Mouse (Mus musculus): ENCODE data around the gene Zfp740. TPM values are rescaled to one million over a fixed set of nuclear protein-coding genes. Genes with fewer than 3 reads are reported as not detected.
A peak's percentile ranks its signal among the peaks of the same experiment; 100 is the strongest.

The Zfp740 gene
- polyA plus RNA-seq, 1 experiment from 2014 or later, result 77.1 TPM

- Histone ChIP-seq H3K9me3 (replicated peaks) (no peaks in the 10 kb centered on the region), H3K36me3 (peaks cover 34% of the 10 kb centered on the region), H3K4me3 (replicated peaks) (no peak overlapping the region), H3K27ac (no peak overlapping the region), H3K4me1 (peaks cover 10% of the 10 kb centered on the region), H3K4me2 (no peak overlapping the region), H3K9ac (no peak overlapping the region), H3K27me3 (no peaks in the 10 kb centered on the region)
- ATAC-seq (replicated peaks; ENCODE audit: low FRiP score), result no peak
- WGBS, result 78% methylated on average over 7 of the region's 7 CpGs
These were observed 26.3 kb upstream of the Zfp740 start for GRCm38 (mm10) chr15:102176571-102177316.

GRCm38 (mm10) chr15:102177417-102177816, 25.6 kb upstream of the Zfp740 start:
- ATAC-seq (replicated peaks; ENCODE audit: low FRiP score), result no peak
- peaks cover 10% of the 10 kb centered on the region for H3K4me1 ChIP-seq
- no peak overlapping the region for H3K9ac ChIP-seq
- H3K27me3 ChIP-seq, result no peaks in the 10 kb centered on the region
- H3K27ac ChIP-seq, result no peak overlapping the region
- H3K4me2 ChIP-seq, result no peak overlapping the region
- peaks cover 34% of the 10 kb centered on the region for H3K36me3 ChIP-seq
- WGBS, result 81% methylated on average over 8 of the region's 8 CpGs
- no peak overlapping the region for H3K4me3 ChIP-seq (replicated peaks)
- H3K9me3 ChIP-seq (replicated peaks), result no peaks in the 10 kb centered on the region

- ATAC-seq (replicated peaks; ENCODE audit: low FRiP score), result no peak
- Histone ChIP-seq H3K4me2 (no peak overlapping the region), H3K27ac (no peak overlapping the region), H3K4me1 (peaks cover 13% of the 10 kb centered on the region), H3K36me3 (peaks cover 41% of the 10 kb centered on the region), H3K9ac (no peak overlapping the region), H3K9me3 (replicated peaks) (no peaks in the 10 kb centered on the region), H3K4me3 (replicated peaks) (no peak overlapping the region), H3K27me3 (no peaks in the 10 kb centered on the region)
- 24% methylated on average over 6 of the region's 6 CpGs for WGBS
These were observed 24.8 kb upstream of the Zfp740 start for GRCm38 (mm10) chr15:102178279-102178678.

- Histone ChIP-seq H3K4me3 (replicated peaks) (no peak overlapping the region), H3K4me2 (no peak overlapping the region), H3K27me3 (no peaks in the 10 kb centered on the region), H3K9me3 (replicated peaks) (no peaks in the 10 kb centered on the region), H3K9ac (no peak overlapping the region), H3K4me1 (peaks cover 13% of the 10 kb centered on the region), H3K36me3 (peaks cover 43% of the 10 kb centered on the region), H3K27ac (no peak overlapping the region)
- 82% methylated on average over 9 of the region's 9 CpGs for WGBS
- ATAC-seq (replicated peaks; ENCODE audit: low FRiP score), result no peak
These were observed 23.9 kb upstream of the Zfp740 start for GRCm38 (mm10) chr15:102179106-102179505.

GRCm38 (mm10) chr15:102179924-102180323, 23.1 kb upstream of the Zfp740 start:
- no peaks in the 10 kb centered on the region for H3K27me3 ChIP-seq
- no peak overlapping the region for H3K9ac ChIP-seq
- peak overlapping the region; percentile 28; the same call in 1 of the 2 replicates for H3K27ac ChIP-seq
- no peaks in the 10 kb centered on the region for H3K9me3 ChIP-seq (replicated peaks)
- H3K4me2 ChIP-seq, result no peak overlapping the region
- no peak overlapping the region for H3K4me3 ChIP-seq (replicated peaks)
- peaks cover 13% of the 10 kb centered on the region for H3K4me1 ChIP-seq
- peaks cover 46% of the 10 kb centered on the region for H3K36me3 ChIP-seq
- ATAC-seq (replicated peaks; ENCODE audit: low FRiP score), result no peak
- 86% methylated on average over 14 of the region's 14 CpGs for WGBS

GRCm38 (mm10) chr15:102183076-102183475, 20.0 kb upstream of the Zfp740 start:
- Histone ChIP-seq H3K9ac (no peak overlapping the region), H3K4me2 (no peak overlapping the region), H3K27me3 (no peaks in the 10 kb centered on the region), H3K4me1 (peaks cover 17% of the 10 kb centered on the region), H3K4me3 (replicated peaks) (no peak overlapping the region), H3K27ac (peak overlapping the region; percentile 76), H3K36me3 (peaks cover 47% of the 10 kb centered on the region), H3K9me3 (replicated peaks) (no peaks in the 10 kb centered on the region)
- 53% methylated on average over 3 of the region's 3 CpGs for WGBS
- ATAC-seq (replicated peaks; ENCODE audit: low FRiP score), result peak; percentile 72; the same call in 1 of the 2 replicates

- Histone ChIP-seq H3K4me2 (no peak overlapping the region), H3K9ac (no peak overlapping the region), H3K9me3 (replicated peaks) (no peaks in the 10 kb centered on the region), H3K27me3 (no peaks in the 10 kb centered on the region), H3K4me3 (replicated peaks) (no peak overlapping the region), H3K27ac (no peak overlapping the region), H3K36me3 (peaks cover 40% of the 10 kb centered on the region), H3K4me1 (peaks cover 19% of the 10 kb centered on the region)
- WGBS, result 71% methylated on average over 11 of the region's 11 CpGs
- no peak for ATAC-seq (replicated peaks; ENCODE audit: low FRiP score)
These were observed 16.8 kb upstream of the Zfp740 start for GRCm38 (mm10) chr15:102186239-102186638.

GRCm38 (mm10) chr15:102188096-102188495, 15.0 kb upstream of the Zfp740 start:
- H3K27me3 ChIP-seq, result no peaks in the 10 kb centered on the region
- H3K4me2 ChIP-seq, result 0 out of 2 replicates have a peak overlapping the region, but pooled peaks have one; percentile 25
- H3K27ac ChIP-seq, result peak overlapping the region; percentile 67
- no peak overlapping the region for H3K9ac ChIP-seq
- no peak for ATAC-seq (replicated peaks; ENCODE audit: low FRiP score)
- no peak overlapping the region; the same call in 1 of the 2 replicates for H3K4me3 ChIP-seq (replicated peaks)
- H3K36me3 ChIP-seq, result peaks cover 34% of the 10 kb centered on the region
- peaks cover 25% of the 10 kb centered on the region for H3K4me1 ChIP-seq
- no peaks in the 10 kb centered on the region for H3K9me3 ChIP-seq (replicated peaks)
- whole genome bisulfite sequencing, result 68% methylated on average over 10 of the region's 10 CpGs

GRCm38 (mm10) chr15:102188883-102189282, 14.2 kb upstream of the Zfp740 start:
- Histone ChIP-seq H3K9ac (no peak overlapping the region), H3K27ac (peak overlapping the region; percentile 67), H3K36me3 (peaks cover 33% of the 10 kb centered on the region), H3K4me2 (peak overlapping the region; percentile 25; the same call in 1 of the 2 replicates), H3K9me3 (replicated peaks) (no peaks in the 10 kb centered on the region), H3K4me3 (replicated peaks) (0 out of 2 replicates have a peak overlapping the region, but pooled peaks have one; percentile 10), H3K4me1 (peaks cover 24% of the 10 kb centered on the region), H3K27me3 (no peaks in the 10 kb centered on the region)
- 0 out of 2 replicates have a peak, but pooled peaks have one; percentile 19 for ATAC-seq (replicated peaks; ENCODE audit: low FRiP score)
- WGBS, result 58% methylated on average over 6 of the region's 6 CpGs

- no peaks in the 10 kb centered on the region for H3K9me3 ChIP-seq (replicated peaks)
- H3K4me2 ChIP-seq, result no peak overlapping the region
- peaks cover 7% of the 10 kb centered on the region for H3K36me3 ChIP-seq
- ATAC-seq (replicated peaks; ENCODE audit: low FRiP score), result peak; percentile 44; the same call in 1 of the 2 replicates
- H3K9ac ChIP-seq, result no peak overlapping the region
- no peak overlapping the region for H3K4me3 ChIP-seq (replicated peaks)
- 24% methylated on average over 7 of the region's 7 CpGs for WGBS
- no peaks in the 10 kb centered on the region for H3K27me3 ChIP-seq
- H3K4me1 ChIP-seq, result peaks cover 24% of the 10 kb centered on the region
- H3K27ac ChIP-seq, result peak overlapping the region; percentile 24; the same call in 1 of the 2 replicates
These were observed 11.3 kb upstream of the Zfp740 start for GRCm38 (mm10) chr15:102191699-102192098.

- H3K27ac ChIP-seq, result no peak overlapping the region
- H3K27me3 ChIP-seq, result no peaks in the 10 kb centered on the region
- peaks cover 2% of the 10 kb centered on the region for H3K36me3 ChIP-seq
- no peak overlapping the region for H3K9ac ChIP-seq
- H3K4me1 ChIP-seq, result peaks cover 24% of the 10 kb centered on the region
- no peak overlapping the region for H3K4me3 ChIP-seq (replicated peaks)
- WGBS, result 69% methylated on average over 7 of the region's 7 CpGs
- no peak for ATAC-seq (replicated peaks; ENCODE audit: low FRiP score)
- H3K9me3 ChIP-seq (replicated peaks), result no peaks in the 10 kb centered on the region
- H3K4me2 ChIP-seq, result no peak overlapping the region
These were observed 10.7 kb upstream of the Zfp740 start for GRCm38 (mm10) chr15:102192271-102192812.

GRCm38 (mm10) chr15:102192820-102193386, 10.1 kb upstream of the Zfp740 start:
- WGBS, result 58% methylated on average over 5 of the region's 5 CpGs
- H3K27me3 ChIP-seq, result no peaks in the 10 kb centered on the region
- H3K4me3 ChIP-seq (replicated peaks), result no peak overlapping the region
- no peak overlapping the region for H3K27ac ChIP-seq
- ATAC-seq (replicated peaks; ENCODE audit: low FRiP score), result no peak
- no peak overlapping the region for H3K4me2 ChIP-seq
- peaks cover 21% of the 10 kb centered on the region for H3K4me1 ChIP-seq
- H3K36me3 ChIP-seq, result peaks cover 4% of the 10 kb centered on the region; the same call in 1 of the 2 replicates
- no peak overlapping the region for H3K9ac ChIP-seq
- H3K9me3 ChIP-seq (replicated peaks), result no peaks in the 10 kb centered on the region
